Mouse (Mus musculus) lung, adult 18-20 months (tissue): ENCODE results near the gene Cbl.

Source experiments
- DNase-seq, 2 experiments: peaks; one replicate each; pipeline ENCODE4 v3.0.0; 2022; ENCODE audit warnings: mixed read lengths in 2 of 2

The Cbl gene

GRCm38 (mm10) chr9:44178811-44179210 is 55.0 kb downstream of the Cbl start:
- no peak for DNase-seq

- peak in 1 of 2 experiments; percentile 19 for DNase-seq
Observed at GRCm38 (mm10) chr9:44178389-44178788, 55.5 kb downstream of the Cbl start.

DNA sequence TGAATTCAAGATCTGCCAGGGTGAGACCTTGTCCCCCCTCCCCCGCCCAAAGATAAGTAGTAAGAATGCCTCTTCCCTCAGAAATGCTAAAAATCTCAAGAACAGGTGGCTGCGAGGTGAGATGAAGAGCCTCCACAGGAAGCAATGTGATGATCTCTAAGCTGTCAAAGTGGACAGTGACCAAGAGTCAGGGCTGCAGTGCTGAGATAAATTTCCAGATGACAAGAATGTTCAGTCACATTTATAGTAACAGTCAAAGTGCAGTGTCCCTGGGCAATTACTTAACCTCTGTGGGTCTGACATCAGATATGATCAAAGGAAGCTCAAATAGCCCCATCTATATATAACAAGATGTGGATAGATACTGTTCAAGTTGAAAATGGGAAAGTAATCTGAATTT is 56.4 kb downstream of the Cbl start:
- no peak for DNase-seq

GRCm38 (mm10) chr9:44175957-44176356 is 57.9 kb downstream of the Cbl start:
- DNase-seq, result no peak

- DNase-seq, result peak in 1 of 2 experiments; percentile 18
Observed at GRCm38 (mm10) chr9:44175556-44175955, 58.3 kb downstream of the Cbl start.

- no peak for DNase-seq
Observed at GRCm38 (mm10) chr9:44170691-44171151, 63.1 kb downstream of the Cbl start.

GRCm38 (mm10) chr9:44168931-44169330 is 64.9 kb downstream of the Cbl start:
- no peak for DNase-seq

DNA sequence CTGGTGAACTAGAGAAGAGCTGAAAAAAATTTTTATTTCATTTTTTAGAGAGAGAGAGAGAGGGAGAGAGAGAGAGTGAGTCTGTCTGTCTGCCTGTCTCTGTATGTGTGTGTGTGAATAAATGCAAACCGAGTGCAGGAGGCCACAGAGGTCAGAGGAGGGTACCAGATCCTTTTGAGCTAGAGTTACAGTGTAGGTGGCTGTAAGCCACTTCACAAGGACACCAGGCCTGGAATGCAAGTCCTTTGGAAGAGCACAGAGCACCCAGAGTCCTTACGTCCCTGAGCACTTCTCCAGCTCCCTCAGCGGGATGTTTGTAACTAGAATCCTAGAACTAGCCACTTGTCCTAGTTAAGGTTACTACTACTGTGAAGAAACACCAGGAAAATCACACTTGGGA is 74.0 kb downstream of the Cbl start:
- no peak for DNase-seq

GRCm38 (mm10) chr9:44147290-44147689 is 86.6 kb downstream of the Cbl start:
- peak in 1 of 2 experiments; percentile 28 for DNase-seq

DNA sequence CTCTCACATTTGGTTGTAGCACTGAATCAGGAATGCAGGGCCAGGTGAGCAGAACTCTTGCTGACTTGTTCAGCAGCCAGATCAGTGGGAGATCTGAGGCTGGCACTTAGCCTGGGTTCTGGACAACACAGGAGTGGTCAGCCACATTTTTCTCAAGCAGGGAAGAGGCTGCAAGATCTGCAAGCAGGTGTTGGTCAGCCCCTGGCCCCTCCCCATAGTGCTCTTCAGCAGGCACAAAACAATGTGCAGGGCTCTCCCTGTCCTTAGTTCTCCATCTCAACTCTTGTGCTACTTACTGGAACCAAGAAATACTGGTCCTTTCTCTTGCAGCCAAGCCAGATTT is 89.2 kb downstream of the Cbl start:
- no peak for DNase-seq

GRCm38 (mm10) chr9:44144023-44144717 is 89.7 kb downstream of the Cbl start:
- DNase-seq, result peak; percentile 41

DNA sequence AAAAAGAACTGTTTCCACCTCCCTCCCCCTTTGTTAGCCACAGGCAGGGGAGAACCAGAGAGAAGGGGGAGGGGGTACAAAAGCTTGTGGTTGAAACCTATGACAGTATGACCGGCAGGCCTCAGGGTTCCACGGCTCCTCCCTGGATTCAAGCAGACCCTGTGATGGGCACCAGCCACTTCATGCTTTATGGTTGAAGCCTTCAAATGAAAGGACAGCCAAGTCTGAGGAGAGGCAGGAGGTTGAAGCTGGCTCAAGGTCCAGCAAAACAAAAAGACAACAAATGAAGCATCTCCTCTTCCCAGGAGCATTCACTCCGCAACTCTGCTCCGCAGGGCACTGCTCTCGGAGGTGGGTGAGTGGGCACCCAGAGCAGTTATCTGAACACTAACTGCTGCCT is 90.4 kb downstream of the Cbl start:
- no peak for DNase-seq

GRCm38 (mm10) chr9:44141951-44142350 is 91.9 kb downstream of the Cbl start:
- no peak for DNase-seq

GRCm38 (mm10) chr9:44137846-44138245 is 96.0 kb downstream of the Cbl start:
- DNase-seq, result peak in 1 of 2 experiments; percentile 11

- peak in 1 of 2 experiments; percentile 25 for DNase-seq
Observed at GRCm38 (mm10) chr9:44135731-44136411, 98.0 kb downstream of the Cbl start.

- DNase-seq, result peak; percentile 49 to 61
Observed at GRCm38 (mm10) chr9:44134851-44135730, 98.8 kb downstream of the Cbl start.

GRCm38 (mm10) chr9:44134101-44134850 is 99.6 kb downstream of the Cbl start, which contains the start of gene Mcam:
TSS of gene Mcam (plus strand) at chr9:44134469.
- peak; percentile 71 to 77 for DNase-seq

DNA sequence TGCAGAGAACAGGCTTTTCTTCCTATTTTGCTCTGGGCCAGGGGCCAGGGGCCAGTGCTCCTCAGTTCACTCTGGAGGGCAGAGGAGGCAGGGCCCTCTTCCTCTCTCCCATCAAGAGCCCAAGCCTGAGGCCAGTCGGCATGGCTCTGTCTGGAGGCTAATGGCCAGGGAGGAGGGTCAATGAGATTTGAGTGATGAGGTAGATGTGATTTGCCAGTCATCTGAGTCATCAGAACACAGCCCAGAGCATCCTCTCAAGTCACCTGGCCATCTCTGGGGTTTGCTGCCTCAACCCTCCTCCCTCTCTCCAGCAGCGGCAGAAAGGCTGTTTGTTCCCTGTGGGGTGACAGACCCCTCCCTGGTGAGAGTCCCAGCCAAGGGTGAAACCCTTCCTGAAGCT is 100.6 kb downstream of the Cbl start:
- DNase-seq, result peak in 1 of 2 experiments; percentile 10

DNA sequence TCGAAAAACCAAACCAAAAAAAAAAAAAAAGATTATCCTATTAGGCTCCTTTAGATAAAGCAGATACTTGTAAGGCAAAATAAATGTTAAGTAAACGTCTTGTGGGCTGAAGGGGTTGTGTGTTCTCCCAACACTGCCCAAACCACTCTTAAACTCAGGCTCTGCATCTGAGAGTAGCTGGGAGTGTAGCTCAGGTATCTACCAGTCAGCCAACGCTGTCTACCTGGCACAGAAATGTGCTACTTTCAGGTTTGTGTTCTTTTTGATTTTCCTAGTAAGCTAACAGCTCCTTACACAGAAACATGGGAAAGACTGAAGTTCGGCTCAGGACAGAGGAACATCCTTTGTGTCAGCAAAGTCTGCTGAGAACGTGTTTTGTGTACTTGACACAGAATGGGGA is 101.6 kb downstream of the Cbl start:
- no peak for DNase-seq

DNA sequence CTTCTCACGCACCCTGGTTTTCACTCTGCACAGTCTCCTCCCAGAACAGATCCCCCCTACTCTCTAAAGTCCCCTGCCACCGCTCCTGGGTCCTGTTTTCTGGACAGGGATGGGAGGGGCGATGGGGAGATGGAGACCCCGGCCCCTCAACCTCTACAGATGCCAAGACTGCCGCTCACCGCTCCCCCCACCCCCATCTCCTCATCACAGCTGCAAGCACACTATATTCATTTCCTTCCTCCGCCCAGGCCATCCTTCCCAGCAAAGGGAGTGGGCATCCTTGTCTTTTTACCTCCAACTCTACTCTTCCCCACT is 102.6 kb downstream of the Cbl start:
- no peak for DNase-seq

GRCm38 (mm10) chr9:44130581-44131275 is 103.1 kb downstream of the Cbl start:
- DNase-seq, result peak; percentile 53 to 59

- DNase-seq, result peak; percentile 90 to 91
Observed at GRCm38 (mm10) chr9:44130034-44130433, 103.8 kb downstream of the Cbl start.
